Mouse (Mus musculus) limb, embryonic 13.5 days (tissue): ENCODE data around the gene Ddn. TPM values are rescaled to one million over a fixed set of nuclear protein-coding genes. Genes with fewer than 3 reads are reported as not detected.

Experiments
- polyA plus RNA-seq: library from polyadenylated mRNA; unstranded; fragments of >200 nt; fragmentation: Nextera tagmentation; extraction: Ambion mirVana; gene quantifications from 2 replicates; pipeline ENCODE4 v1.2.1, GENCODE M21; 2015

The Ddn gene
- polyA plus RNA-seq, 1 experiment from 2014 or later, result 0.05 TPM

Other genes starting within 250 kb of the Ddn start
- 57.7 and 62.1 TPM in 2 replicates for gene Ccnt1, start 238.6 kb downstream of the Ddn start, polyA plus RNA-seq
- not detected in 2 replicates for gene 4930415O20Rik, start 238.5 kb downstream of the Ddn start, polyA plus RNA-seq
- 16.9 and 17.1 TPM in 2 replicates for gene Adcy6, start 199.4 kb downstream of the Ddn start, polyA plus RNA-seq
- 43.7 and 48.2 TPM in 2 replicates for gene Cacnb3, start 178.7 kb downstream of the Ddn start, polyA plus RNA-seq
- gene Ddx23, start 146.6 kb downstream of the Ddn start, polyA plus RNA-seq, result 34.5 and 35.5 TPM in 2 replicates
- 0.87 and 1.1 TPM in 2 replicates for gene Rnd1, start 132.0 kb downstream of the Ddn start, polyA plus RNA-seq
- gene Ccdc65, start 101.3 kb downstream of the Ddn start, polyA plus RNA-seq, result 0.87 and 0.90 TPM in 2 replicates
- 50.8 and 51.5 TPM in 2 replicates for gene Fkbp11, start 81.3 kb downstream of the Ddn start, polyA plus RNA-seq
- gene Arf3, start 46.3 kb downstream of the Ddn start, polyA plus RNA-seq, result 39.1 and 41.0 TPM in 2 replicates
- gene Wnt10b, start 31.3 kb downstream of the Ddn start, polyA plus RNA-seq, result 2.1 and 2.4 TPM in 2 replicates
- gene Wnt1, start 19.6 kb downstream of the Ddn start, polyA plus RNA-seq, result not detected in 2 replicates
- 93.4 and 94.5 TPM in 2 replicates for gene Prkag1, start 22.0 kb upstream of the Ddn start, polyA plus RNA-seq
- gene Kmt2d, start 61.7 kb upstream of the Ddn start, polyA plus RNA-seq, result 14.7 and 14.9 TPM in 2 replicates
- gene Rhebl1, start 85.0 kb upstream of the Ddn start, polyA plus RNA-seq, result 18.4 and 20.1 TPM in 2 replicates
- 0.59 and 0.80 TPM in 2 replicates for gene Dhh, start 89.0 kb upstream of the Ddn start, polyA plus RNA-seq
- 22.5 and 26.1 TPM in 2 replicates for gene Lmbr1l, start 108.7 kb upstream of the Ddn start, polyA plus RNA-seq
- 1,632 and 1,683 TPM in 2 replicates for gene Tuba1b, start 125.1 kb upstream of the Ddn start, polyA plus RNA-seq
- not detected in 2 replicates for gene Gm49450, start 144.1 kb upstream of the Ddn start, polyA plus RNA-seq
- gene Tuba1a, start 144.2 kb upstream of the Ddn start, polyA plus RNA-seq, result 1,398 and 1,426 TPM in 2 replicates
- gene Tuba1c, start 220.4 kb upstream of the Ddn start, polyA plus RNA-seq, result 143 and 149 TPM in 2 replicates
- gene Prph, start 245.7 kb upstream of the Ddn start, polyA plus RNA-seq, result 1.0 and 1.2 TPM in 2 replicates